Comparison of ENCODE assay signal across 8 mouse cellular contexts in genomic region chr2:55436261-55437006, GRCm38 (mm10). TPM values are rescaled to one million over a fixed set of nuclear protein-coding genes. Genes with fewer than 3 reads are reported as not detected.
DNase-seq lines count a peak whose midpoint lies in the region; ATAC-seq lines count a peak whose summit lies in the region.

No protein-coding gene starts in this region.

- H3K4me2 ChIP-seq in hindbrain, embryonic 11.5 days (replicated peaks; ENCODE audit: low read depth, low read length), result peak overlapping the region; percentile 92
- H3K4me2 ChIP-seq in limb, embryonic 12.5 days, result peak overlapping the region; percentile 78

- H3K4me1 ChIP-seq in forebrain, embryonic 10.5 days, result peaks cover 26% of the 10 kb centered on the region
- H3K4me1 ChIP-seq in hindbrain, embryonic 11.5 days (replicated peaks; ENCODE audit: control insufficient read depth, insufficient read depth, low read length), result 0 out of 2 replicates have a peak, but pooled peaks cover 2% of the 10 kb centered on the region
- H3K4me1 ChIP-seq in limb, embryonic 12.5 days (replicated peaks), result peaks cover 19% of the 10 kb centered on the region

- no peaks in the 10 kb centered on the region for H3K36me3 ChIP-seq in forebrain, embryonic 10.5 days (replicated peaks)
- H3K36me3 ChIP-seq in hindbrain, embryonic 11.5 days (ENCODE audit: control insufficient read depth, insufficient read depth, low read length), result no peaks in the 10 kb centered on the region
- no peaks in the 10 kb centered on the region for H3K36me3 ChIP-seq in limb, embryonic 12.5 days

- peaks cover 56% of the 10 kb centered on the region for H3K27me3 ChIP-seq in forebrain, embryonic 10.5 days (ENCODE audit: poor library complexity, severe bottlenecking)
- H3K27me3 ChIP-seq in hindbrain, embryonic 11.5 days (ENCODE audit: control insufficient read depth, insufficient read depth, low read length), result peaks cover 7% of the 10 kb centered on the region; the same call in 1 of the 2 replicates
- peaks cover 46% of the 10 kb centered on the region for H3K27me3 ChIP-seq in limb, embryonic 12.5 days

- H3K27ac ChIP-seq in forebrain, embryonic 10.5 days, result no peak overlapping the region
- no peak overlapping the region for H3K27ac ChIP-seq in hindbrain, embryonic 11.5 days (ENCODE audit: low read depth, low read length)
- no peak overlapping the region for H3K27ac ChIP-seq in limb, embryonic 12.5 days

- H3K9ac ChIP-seq in hindbrain, embryonic 11.5 days (ENCODE audit: low read depth, low read length), result peak overlapping the region; percentile 50; the same call in 1 of the 2 replicates
- H3K9ac ChIP-seq in limb, embryonic 12.5 days (replicated peaks), result peak overlapping the region; percentile 18

- peak; percentile 1 for DNase-seq in lung, postnatal 10 days
- no peak for DNase-seq in lung, postnatal 25 days (ENCODE audit: low spot score)
- peak; percentile 20 for DNase-seq in forebrain, embryonic 10.5 days (ENCODE audit: extremely low spot score, low spot score)
- peak; percentile 32 for DNase-seq in hindbrain, embryonic 11.5 days (ENCODE audit: low spot score)
- DNase-seq in retina, embryonic 14.5 days (ENCODE audit: low spot score), result peak; percentile 53
- no peak for DNase-seq in urinary bladder, adult 18-20 months (ENCODE audit: low spot score in 2 of 2)
- no peak for DNase-seq in thymus, postnatal 14 days

- H3K9me3 ChIP-seq in forebrain, embryonic 10.5 days, result no peaks in the 10 kb centered on the region
- H3K9me3 ChIP-seq in hindbrain, embryonic 11.5 days (ENCODE audit: control insufficient read depth, low read length), result no peaks in the 10 kb centered on the region
- H3K9me3 ChIP-seq in limb, embryonic 12.5 days, result no peaks in the 10 kb centered on the region

- peak; percentile 76 for ATAC-seq in hindbrain, embryonic 11.5 days (ENCODE audit: low FRiP score)
- ATAC-seq in limb, embryonic 12.5 days (ENCODE audit: insufficient number of reproducible peaks, insufficient read depth, low FRiP score, low TSS enrichment, low read depth), result peak; percentile 22; the same call in 1 of the 2 replicates

- under 1% methylated on average over 21 of the region's 21 CpGs for WGBS in forebrain, embryonic 10.5 days
- under 1% methylated on average over 21 of the region's 21 CpGs for WGBS in hindbrain, embryonic 11.5 days
- WGBS in limb, embryonic 12.5 days, result 1% methylated on average over 21 of the region's 21 CpGs

- H3K4me3 ChIP-seq in forebrain, embryonic 10.5 days, result peak overlapping the region; percentile 59
- peak overlapping the region; percentile 44 for H3K4me3 ChIP-seq in hindbrain, embryonic 11.5 days (ENCODE audit: low read depth, low read length)
- H3K4me3 ChIP-seq in limb, embryonic 12.5 days (replicated peaks), result peak overlapping the region; percentile 47

RNA-seq across cellular contexts. Expression of gene Kcnj3, which starts 0.7 kb away (rescaled TPM):
- 0.20 and 0.41 TPM in 2 replicates for polyA plus RNA-seq in forebrain, embryonic 10.5 days (2016; fragmentation: Nextera tagmentation; extraction: Ambion mirVana)
- 0.37 and 1.5 TPM in 2 replicates for polyA plus RNA-seq in hindbrain, embryonic 11.5 days (2014; fragmentation: Nextera tagmentation; extraction: Ambion mirVana)
- polyA plus RNA-seq in limb, embryonic 12.5 days (2016; fragmentation: Nextera tagmentation; extraction: Ambion mirVana), result 0.25 and 0.52 TPM in 2 replicates

Comparison
In these comparisons a context has a peak if more than half of its experiments do, and no peak if none do; other contexts are left out.
1. DNase-seq: peak in lung, postnatal 10 days (single experiment), forebrain, embryonic 10.5 days (single experiment), hindbrain, embryonic 11.5 days (single experiment) and retina, embryonic 14.5 days (single experiment); none in lung, postnatal 25 days (single experiment), urinary bladder, adult 18-20 months (0 of 2) and thymus, postnatal 14 days (single experiment).
2. Peak in every context shown above with its lines, with median percentiles within 50 percentile points of each other: H3K4me3 ChIP-seq.